Mouse (Mus musculus): ENCODE results near the gene Grm7.

DNA sequence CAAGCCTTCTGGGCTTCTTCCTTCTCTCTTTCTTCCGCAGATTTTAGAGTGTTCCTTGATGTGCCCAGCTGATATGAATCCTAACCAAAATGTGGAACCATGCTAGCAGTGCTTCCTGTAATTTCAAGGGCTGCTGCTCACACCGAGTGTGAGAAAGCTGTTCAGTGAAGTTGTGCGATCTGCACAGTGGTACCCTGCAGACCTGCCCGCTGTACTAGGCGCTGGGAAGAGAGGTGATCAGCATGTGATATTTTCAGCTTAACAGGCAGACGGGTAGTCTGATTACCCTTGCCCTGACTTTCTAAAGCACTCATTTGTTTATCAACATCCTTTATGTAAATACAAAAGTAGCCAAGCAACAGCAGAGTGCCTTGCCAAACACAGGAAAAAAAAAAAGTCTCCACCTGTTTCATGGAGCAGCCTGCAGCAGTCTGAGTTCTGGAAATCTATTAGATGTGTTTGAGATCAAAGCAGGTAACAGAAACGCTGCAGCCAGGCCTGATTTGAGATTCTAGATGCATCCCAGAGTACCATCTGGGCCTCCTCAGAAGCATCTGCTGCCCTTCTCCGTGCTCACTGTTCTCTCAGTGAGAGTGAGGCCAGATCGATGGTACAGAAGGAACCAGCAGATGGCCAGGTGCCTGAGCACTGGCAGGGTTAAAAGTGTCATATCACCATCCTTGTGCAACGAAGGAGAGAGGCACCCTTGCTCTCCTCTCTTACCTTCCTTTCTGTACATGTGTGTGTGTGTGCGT lies 727.4 kb downstream of the Grm7 start:
- TF ChIP-seq CTCF (IDR thresholded peaks at IDR 0.05; ENCODE audit: low read depth) (no peak), EP300 (IDR thresholded peaks at IDR 0.05; ENCODE audit: low read depth) (no peak)
